Mouse (Mus musculus) adrenal gland, postnatal 4 days (tissue): Measurements from ENCODE around the gene Slc2a9. TPM values are rescaled to one million over a fixed set of nuclear protein-coding genes. Genes with fewer than 3 reads are reported as not detected.

ENCODE experiments used
- total RNA-seq, 2 experiments: library from RNA; stranded (reverse); gene quantifications; 2 replicates each; pipeline ENCODE4 v1.2.3; 2021

Slc2a9 gene
- total RNA-seq, 2 experiments from 2014 or later, result 7.4 to 8.1 TPM

Other genes starting within 250 kb of the Slc2a9 start
- 10 to 100 TPM; 46.3 to 48.7 TPM for gene Tmem128, start 243.0 kb downstream of the Slc2a9 start, total RNA-seq
- 10 to 100 TPM; 10.3 to 12.7 TPM for gene Otop1, start 227.2 kb downstream of the Slc2a9 start, total RNA-seq
- not detected for gene Drd5, start 183.8 kb downstream of the Slc2a9 start, total RNA-seq
- 100 to 1,000 TPM; 128 to 133 TPM for gene Wdr1, start 60.1 kb upstream of the Slc2a9 start, total RNA-seq
- gene Zfp518b, start 181.7 kb upstream of the Slc2a9 start, total RNA-seq, result 10 to 100 TPM; 11.1 to 12.3 TPM